Mouse (Mus musculus) adrenal gland, postnatal 0 days (tissue): ENCODE measurements around the gene Cyb5b. TPM values are rescaled to one million over a fixed set of nuclear protein-coding genes. Genes with fewer than 3 reads are reported as not detected.

Experiments used
- polyA plus RNA-seq: library from polyadenylated mRNA; unstranded; fragments of >200 nt; fragmentation: Nextera tagmentation; extraction: Ambion mirVana; gene quantifications from 2 replicates; pipeline ENCODE4 v1.2.1, GENCODE M21; 2015

Cyb5b gene
- polyA plus RNA-seq: 76.9 and 162 TPM in 2 replicates

GRCm38 (mm10) chr8:107150404-107151157 is at the start of gene Cyb5b:
Gene Cyb5b, plus strand, starts transcription at chr8:107150640.

Other genes starting within 250 kb of the Cyb5b start
- gene Sntb2, start 214.9 kb upstream of the Cyb5b start, polyA plus RNA-seq: 16.6 and 21.5 TPM in 2 replicates
- gene Vps4a, start 119.4 kb upstream of the Cyb5b start, polyA plus RNA-seq: 54.1 and 65.3 TPM in 2 replicates
- gene Pdf, start 102.0 kb upstream of the Cyb5b start, polyA plus RNA-seq: 36.7 and 47.2 TPM in 2 replicates
- 26.9 and 38.4 TPM in 2 replicates for gene Cog8, start 94.0 kb upstream of the Cyb5b start, polyA plus RNA-seq
- gene Nip7, start 93.8 kb upstream of the Cyb5b start, polyA plus RNA-seq: 89.6 and 137 TPM in 2 replicates
- 0.58 and 1.5 TPM in 2 replicates for gene Tmed6, start 85.0 kb upstream of the Cyb5b start, polyA plus RNA-seq
- 10.5 and 15.8 TPM in 2 replicates for gene Terf2, start 54.1 kb upstream of the Cyb5b start, polyA plus RNA-seq
- gene Nfat5, start 142.8 kb downstream of the Cyb5b start, polyA plus RNA-seq: 11.4 and 22.6 TPM in 2 replicates